Mouse (Mus musculus) embryonic fibroblast, embryonic 13.5 days (primary cell): Measurements from ENCODE around the gene Myo1b.

ENCODE experiments used
- CTCF ChIP-seq: IDR thresholded peaks from 2 replicates; pipeline ENCODE4 v1.5.1; 2011; ENCODE audit warnings: mild to moderate bottlenecking, control low read depth, low read length, moderate library complexity, borderline replicate concordance; ENCODE audit not compliant: insufficient read depth
- POLR2A ChIP-seq: IDR thresholded peaks from 2 replicates; pipeline ENCODE4 v1.6.1; 2011; ENCODE audit warnings: low read depth, mild to moderate bottlenecking, control low read depth, low read length, moderate library complexity

DNA sequence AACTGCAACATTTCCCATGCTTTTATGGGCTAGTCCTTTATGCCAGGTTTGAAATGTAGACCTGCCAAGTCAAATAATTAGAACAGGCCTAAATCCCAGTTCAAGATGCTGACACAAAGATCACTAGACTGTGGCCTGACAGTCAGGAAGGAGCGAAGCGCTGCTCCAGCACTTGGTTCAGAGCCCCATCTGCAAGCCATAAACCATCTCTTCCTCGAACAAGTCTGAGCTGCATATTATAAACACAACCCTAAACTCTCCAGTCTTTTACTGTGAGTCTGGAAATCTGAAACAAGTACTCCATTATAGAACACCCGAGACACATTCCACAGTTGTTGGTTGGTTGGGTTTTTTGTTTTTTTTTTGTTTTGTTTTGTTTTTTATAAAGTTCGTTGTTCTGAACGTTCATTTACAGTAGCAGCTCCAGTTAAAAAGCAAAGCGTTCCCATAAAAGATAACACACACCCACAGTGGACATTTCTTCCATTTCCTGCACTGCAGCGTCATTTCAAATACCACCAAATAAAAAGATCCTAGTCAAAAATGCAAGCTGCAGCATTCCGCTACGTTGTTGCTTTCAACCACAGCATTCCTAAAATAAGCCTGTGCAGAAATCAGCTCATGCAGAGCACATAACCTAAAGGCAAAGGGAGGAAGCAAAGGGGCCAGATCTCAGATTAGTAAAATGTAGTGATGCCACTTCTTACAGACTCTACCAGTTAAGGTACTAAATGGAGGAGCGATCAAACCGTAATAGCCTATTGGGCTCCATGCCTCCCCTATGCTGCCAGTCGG is 94.0 kb downstream of the Myo1b start:
- TF ChIP-seq CTCF, result no peak
- TF ChIP-seq POLR2A, result no peak
